Mouse (Mus musculus) intestine, embryonic 15.5 days (tissue): ENCODE data around the gene Tenm4. TPM values are rescaled to one million over a fixed set of nuclear protein-coding genes. Genes with fewer than 3 reads are reported as not detected.

ENCODE experiments used
- ATAC-seq: fragments of 200-750 bp; cut with Nextera tagmentation; 2 replicates; pipeline ENCODE4 v1.8.0; 2017; ENCODE audit warnings: moderate TSS enrichment, moderate library complexity
- H3K27ac ChIP-seq: fragments of 300-500 bp; sonication (generic); 2 replicates; pipeline ENCODE4 v1.5.1; 2015; ENCODE audit warnings: mild to moderate bottlenecking, inconsistent platforms
- H3K27me3 ChIP-seq: fragments of 300-500 bp; sonication (generic); replicated peaks from 2 replicates; pipeline ENCODE4 v1.6.1; 2015; ENCODE audit warnings: inconsistent platforms
- H3K36me3 ChIP-seq: fragments of 300-500 bp; sonication (generic); 2 replicates; pipeline ENCODE4 v1.6.1; 2015; ENCODE audit warnings: inconsistent platforms
- H3K4me1 ChIP-seq: fragments of 300-500 bp; sonication (generic); replicated peaks from 2 replicates; pipeline ENCODE4 v1.6.1; 2015; ENCODE audit warnings: inconsistent platforms
- H3K4me2 ChIP-seq: fragments of 300-500 bp; sonication (generic); replicated peaks from 2 replicates; pipeline ENCODE4 v1.6.1; 2015; ENCODE audit warnings: mild to moderate bottlenecking, inconsistent platforms
- H3K4me3 ChIP-seq: fragments of 300-500 bp; sonication (generic); replicated peaks from 2 replicates; pipeline ENCODE4 v1.5.1; 2015; ENCODE audit warnings: inconsistent platforms
- H3K9ac ChIP-seq: fragments of 300-500 bp; sonication (generic); 2 replicates; pipeline ENCODE4 v1.6.1; 2015; ENCODE audit warnings: inconsistent platforms
- H3K9me3 ChIP-seq: fragments of 300-500 bp; sonication (generic); 2 replicates; pipeline ENCODE4 v1.6.1; 2016; ENCODE audit warnings: inconsistent platforms
- WGBS: fragments of 180-500 bp; shearing (Covaris S2); methylation state at CpG from one replicate; pipeline ENCODE4 v1.1.7; 2015; 5-methylcytosine and 5-hydroxymethylcytosine counted together
- polyA plus RNA-seq: library from polyadenylated mRNA; unstranded; fragments of >200 nt; fragmentation: Nextera tagmentation; extraction: Ambion mirVana; gene quantifications from 2 replicates; pipeline ENCODE4 v1.2.1, GENCODE M21; 2015

Gene Tenm4
- polyA plus RNA-seq, 1 experiment from 2014 or later, result 22.0 TPM

DNA sequence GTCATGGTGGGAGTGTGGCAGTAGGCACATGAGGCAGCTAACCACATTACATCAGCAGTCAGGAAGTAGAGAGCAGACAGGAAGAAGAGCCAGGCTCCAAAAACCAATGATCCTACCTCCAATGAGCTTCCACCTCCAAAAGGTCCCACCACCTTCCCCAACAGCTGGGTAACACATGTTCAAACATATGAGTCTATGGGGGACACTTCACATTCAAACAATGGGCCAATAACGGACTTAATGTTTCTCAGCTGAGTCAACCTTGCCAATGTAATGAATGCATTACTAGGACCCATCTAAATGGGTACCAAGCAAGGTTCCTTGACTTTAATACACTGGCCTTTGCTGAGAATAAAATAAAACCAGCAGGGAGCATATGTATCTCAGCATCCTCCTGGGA is 635.5 kb downstream of the Tenm4 start:
- Histone ChIP-seq H3K27ac (no peak overlapping the region), H3K4me1 (no peaks in the 10 kb centered on the region), H3K4me3 (no peak overlapping the region), H3K9ac (no peak overlapping the region), H3K36me3 (no peaks in the 10 kb centered on the region), H3K4me2 (no peak overlapping the region), H3K27me3 (no peaks in the 10 kb centered on the region), H3K9me3 (no peaks in the 10 kb centered on the region)
- ATAC-seq, result no peak
- WGBS, result 91% methylated on average over 1 of the region's 1 CpGs

DNA sequence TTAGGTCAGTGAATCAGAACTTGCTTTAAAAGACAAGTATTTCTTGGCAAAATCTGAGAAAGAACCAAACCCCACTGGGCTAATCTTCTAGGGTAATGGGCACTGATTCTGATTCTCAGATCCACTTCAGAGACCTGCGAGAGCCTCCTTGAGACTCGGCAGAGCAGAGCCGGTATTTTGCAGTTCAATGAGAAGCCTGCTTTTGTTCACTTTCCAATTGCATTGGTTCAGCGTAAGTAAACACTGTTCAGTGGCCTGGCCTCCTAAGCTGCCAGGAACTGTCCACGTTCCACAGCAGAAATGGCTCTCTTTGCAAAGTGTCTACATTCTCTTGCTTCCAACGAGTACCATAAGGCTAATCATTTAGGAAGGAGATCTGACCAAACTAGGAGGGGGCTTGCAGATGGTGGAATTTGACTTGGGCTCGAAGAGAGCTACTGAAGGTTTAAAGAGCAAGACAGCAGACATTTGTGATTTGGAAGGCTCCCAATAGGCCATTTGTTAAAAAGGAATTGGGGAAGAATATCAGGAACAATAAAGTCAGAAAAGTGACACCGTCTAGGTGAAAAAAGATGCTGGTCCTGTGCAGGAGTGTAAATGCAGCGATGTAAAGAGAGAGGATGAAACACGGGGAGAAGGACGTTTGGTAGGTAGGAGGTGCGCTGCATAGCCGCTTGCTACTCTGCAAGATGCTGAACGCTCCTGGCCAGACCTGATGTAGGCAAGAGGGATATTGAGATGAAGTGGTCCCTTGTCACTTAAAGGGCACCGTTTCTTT is 636.4 kb downstream of the Tenm4 start:
- 64% methylated on average over 15 of the region's 15 CpGs for WGBS
- Histone ChIP-seq H3K4me3 (no peak overlapping the region), H3K9ac (no peak overlapping the region), H3K36me3 (no peaks in the 10 kb centered on the region), H3K9me3 (no peaks in the 10 kb centered on the region), H3K27me3 (no peaks in the 10 kb centered on the region), H3K4me2 (no peak overlapping the region), H3K4me1 (no peaks in the 10 kb centered on the region), H3K27ac (no peak overlapping the region)
- ATAC-seq, result no peak

DNA sequence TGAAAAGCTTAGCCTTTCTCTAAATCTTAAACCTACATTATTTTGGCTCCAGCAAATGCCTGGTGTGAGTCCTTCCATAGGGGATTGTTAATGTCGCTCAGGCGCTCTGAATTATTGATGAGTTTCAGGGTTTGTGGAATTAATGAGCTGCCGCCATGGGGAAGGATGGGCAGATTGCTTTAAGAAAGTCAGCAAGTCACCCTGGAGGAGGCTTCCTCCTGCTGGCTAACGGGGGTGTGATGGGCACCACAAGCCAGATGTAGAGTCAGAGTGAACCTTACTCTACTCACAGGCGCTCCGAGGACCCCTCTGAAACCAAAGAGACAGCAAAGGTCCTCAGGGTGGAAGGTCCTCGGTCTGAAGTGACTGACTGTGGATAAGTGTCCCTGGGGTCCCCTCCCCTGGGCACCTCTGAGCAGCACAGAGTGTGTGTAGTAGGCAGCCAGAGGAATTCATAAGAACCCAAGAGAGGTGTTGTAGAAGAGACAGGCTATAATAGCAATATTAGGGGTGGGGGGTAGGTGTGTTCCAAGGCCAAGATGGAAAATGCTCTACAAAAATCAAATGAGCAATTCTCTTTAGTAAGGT is 637.1 kb downstream of the Tenm4 start:
- H3K4me1 ChIP-seq, result peaks cover under 1% of the 10 kb centered on the region; the same call in 1 of the 2 replicates
- no peak for ATAC-seq
- 89% methylated on average over 7 of the region's 7 CpGs for WGBS

DNA sequence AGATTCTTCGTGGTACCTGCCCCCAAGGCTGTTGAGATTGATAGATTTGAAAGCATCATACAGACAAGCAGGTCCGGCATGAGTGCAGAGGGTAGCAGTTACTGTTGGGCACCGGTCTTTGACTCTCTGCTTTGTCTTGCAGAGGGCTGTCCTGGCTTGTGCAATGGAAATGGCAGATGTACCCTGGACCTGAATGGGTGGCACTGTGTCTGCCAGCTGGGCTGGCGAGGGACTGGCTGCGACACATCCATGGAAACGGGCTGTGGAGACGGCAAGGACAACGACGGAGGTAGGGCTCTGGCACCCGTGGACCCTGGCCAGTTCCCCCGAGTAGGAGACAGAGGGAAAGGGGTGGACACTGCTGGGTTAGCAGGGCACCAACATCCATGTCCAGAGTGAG is 640.6 kb downstream of the Tenm4 start:
- WGBS, result 91% methylated on average over 11 of the region's 11 CpGs
- Histone ChIP-seq H3K9me3 (no peaks in the 10 kb centered on the region), H3K4me1 (peaks cover 13% of the 10 kb centered on the region; the same call in 1 of the 2 replicates), H3K4me2 (no peak overlapping the region), H3K36me3 (no peaks in the 10 kb centered on the region), H3K27ac (no peak overlapping the region), H3K27me3 (no peaks in the 10 kb centered on the region), H3K4me3 (no peak overlapping the region), H3K9ac (no peak overlapping the region)
- no peak for ATAC-seq

More for the DNA sequence above, 637.1 kb downstream of the Tenm4 start:
- H3K9me3 ChIP-seq, result no peaks in the 10 kb centered on the region
- H3K27me3 ChIP-seq, result no peaks in the 10 kb centered on the region
- H3K4me3 ChIP-seq, result no peak overlapping the region
- no peak overlapping the region for H3K9ac ChIP-seq
- no peak overlapping the region for H3K27ac ChIP-seq
- H3K4me2 ChIP-seq, result no peak overlapping the region
- no peaks in the 10 kb centered on the region for H3K36me3 ChIP-seq

DNA sequence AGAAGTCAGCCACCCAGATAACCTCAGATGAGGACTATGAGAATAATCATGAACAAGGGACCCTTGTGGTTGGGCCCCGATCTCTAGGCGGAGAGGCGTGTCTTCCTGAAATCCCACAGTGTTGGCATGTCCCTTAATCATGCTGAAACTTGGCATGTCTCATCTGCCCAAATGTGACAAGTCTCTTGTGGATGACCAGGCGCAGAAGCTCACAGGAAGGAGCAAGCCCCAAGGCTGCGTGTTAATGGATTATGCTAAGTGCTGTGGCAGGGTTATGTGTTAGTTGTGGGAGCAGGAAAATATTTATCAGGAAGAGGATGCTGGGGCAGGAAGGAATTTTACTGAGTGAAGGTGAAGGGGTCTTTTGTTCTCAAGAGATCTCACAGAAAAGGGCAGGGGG is 642.0 kb downstream of the Tenm4 start:
- no peak overlapping the region for H3K4me3 ChIP-seq
- WGBS, result 56% methylated on average over 5 of the region's 5 CpGs
- H3K9me3 ChIP-seq, result no peaks in the 10 kb centered on the region
- H3K4me1 ChIP-seq, result peaks cover 19% of the 10 kb centered on the region
- ATAC-seq, result peak; percentile 46
- H3K9ac ChIP-seq, result no peak overlapping the region
- no peaks in the 10 kb centered on the region for H3K27me3 ChIP-seq
- no peak overlapping the region for H3K4me2 ChIP-seq
- peak overlapping the region; percentile 89 for H3K27ac ChIP-seq
- no peaks in the 10 kb centered on the region for H3K36me3 ChIP-seq

DNA sequence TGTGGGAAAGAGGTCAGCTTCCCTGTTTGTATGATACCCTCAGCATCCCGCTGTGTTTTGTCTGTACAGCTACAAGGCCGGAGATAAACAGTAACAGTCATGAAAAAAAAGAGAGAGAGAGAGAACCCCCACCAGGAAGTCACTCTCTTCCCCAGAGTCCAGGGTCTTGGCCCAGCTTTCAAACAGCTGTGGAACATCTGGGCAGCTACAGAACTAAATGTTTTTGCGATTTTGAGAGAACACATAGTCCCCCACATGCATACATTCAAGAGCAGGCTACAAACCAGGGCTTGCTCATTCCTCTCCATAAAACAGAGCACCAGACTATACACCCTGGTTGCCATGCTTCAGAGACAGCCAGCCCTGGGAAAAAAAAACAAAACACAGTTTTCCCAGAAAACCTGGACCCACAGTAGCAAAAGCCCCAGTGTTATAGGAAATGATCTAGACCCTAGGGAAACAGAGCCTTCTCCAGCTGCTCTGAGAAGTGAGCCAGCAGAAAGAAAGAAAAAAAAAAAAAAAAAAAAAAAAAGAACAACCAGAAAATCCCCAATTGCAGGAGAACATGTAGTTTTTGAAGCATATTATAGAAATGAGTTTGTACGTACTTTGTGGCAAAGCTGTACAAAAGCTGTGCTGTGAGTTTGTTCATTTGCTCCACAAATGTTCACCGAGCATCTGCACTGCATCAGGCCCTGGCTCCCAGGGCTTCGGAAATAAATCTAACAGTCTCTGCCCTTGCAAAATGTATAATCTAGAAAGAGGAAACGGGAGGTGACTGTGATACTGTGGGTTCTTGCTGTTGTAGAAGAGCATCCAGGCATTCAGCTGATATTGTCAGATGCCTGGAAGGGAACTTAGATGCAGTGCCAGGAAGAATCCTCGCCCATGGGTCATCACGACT is 642.7 kb downstream of the Tenm4 start:
- Histone ChIP-seq H3K27ac (peak overlapping the region; percentile 89), H3K9me3 (no peaks in the 10 kb centered on the region), H3K36me3 (no peaks in the 10 kb centered on the region), H3K27me3 (no peaks in the 10 kb centered on the region), H3K9ac (no peak overlapping the region), H3K4me2 (no peak overlapping the region), H3K4me1 (peaks cover 19% of the 10 kb centered on the region), H3K4me3 (no peak overlapping the region)
- ATAC-seq, result peak; percentile 83
- WGBS, result 39% methylated on average over 9 of the region's 9 CpGs

DNA sequence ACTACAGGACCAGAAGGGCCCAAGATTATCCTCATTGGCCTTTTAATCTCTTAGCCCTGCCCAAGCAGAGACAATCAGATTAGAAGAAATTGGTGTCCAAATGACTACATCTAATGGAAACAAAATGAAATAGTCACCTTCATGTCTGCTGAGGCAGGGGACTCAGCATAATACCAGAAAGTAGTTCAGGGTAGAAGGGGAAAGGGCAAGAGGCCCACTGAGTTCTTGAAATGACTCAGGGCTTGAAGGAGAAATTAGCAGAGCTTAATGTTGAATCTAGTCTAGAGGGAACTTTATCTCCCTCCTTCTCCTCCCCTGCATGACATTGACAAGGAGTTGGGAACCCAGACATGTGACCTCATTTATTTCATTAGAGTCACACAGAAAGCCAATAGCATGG is 643.5 kb downstream of the Tenm4 start:
- H3K36me3 ChIP-seq, result no peaks in the 10 kb centered on the region
- no peak overlapping the region for H3K4me2 ChIP-seq
- H3K27me3 ChIP-seq, result no peaks in the 10 kb centered on the region
- H3K4me3 ChIP-seq, result no peak overlapping the region
- H3K9ac ChIP-seq, result no peak overlapping the region
- H3K9me3 ChIP-seq, result no peaks in the 10 kb centered on the region
- peak overlapping the region; percentile 89 for H3K27ac ChIP-seq
- H3K4me1 ChIP-seq, result peaks cover 19% of the 10 kb centered on the region
- ATAC-seq, result no peak

DNA sequence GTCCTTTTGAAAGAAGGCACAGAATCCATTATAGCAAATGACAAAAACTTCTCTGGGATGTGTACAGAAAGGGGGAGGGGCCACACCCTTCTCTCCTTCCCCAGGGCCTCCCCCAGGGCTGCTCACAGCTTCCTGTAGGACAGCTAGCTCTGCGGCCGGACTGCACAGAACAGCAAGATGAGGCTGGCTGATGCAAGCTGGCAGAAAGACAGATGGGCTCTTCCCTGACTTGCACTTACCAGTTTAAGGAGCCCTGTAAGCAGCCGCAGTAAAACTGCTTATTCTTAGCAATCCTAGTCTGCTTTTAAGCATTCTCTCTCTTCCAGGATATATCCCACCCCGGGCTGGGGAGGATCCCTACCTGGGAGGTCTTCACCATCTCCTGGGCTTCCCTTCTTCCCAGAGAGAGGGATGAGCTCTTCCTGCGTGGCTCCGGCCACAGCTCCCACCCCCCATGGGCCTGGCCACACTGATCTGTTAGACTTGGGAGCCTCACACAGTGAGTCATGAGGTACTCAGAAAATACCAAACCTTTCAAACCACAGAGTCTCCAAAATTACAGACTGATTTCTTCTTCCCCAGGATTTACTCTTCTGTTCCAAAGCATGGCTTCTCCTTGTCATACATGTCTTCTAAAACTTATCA is 646.1 kb downstream of the Tenm4 start:
- no peaks in the 10 kb centered on the region for H3K27me3 ChIP-seq
- no peak overlapping the region for H3K4me3 ChIP-seq
- peak overlapping the region; percentile 76 for H3K27ac ChIP-seq
- H3K9ac ChIP-seq, result 0 out of 2 replicates have a peak overlapping the region, but pooled peaks have one; percentile 26
- H3K4me1 ChIP-seq, result peaks cover 19% of the 10 kb centered on the region
- H3K4me2 ChIP-seq, result no peak overlapping the region
- no peaks in the 10 kb centered on the region for H3K9me3 ChIP-seq
- no peaks in the 10 kb centered on the region for H3K36me3 ChIP-seq
- ATAC-seq, result peak; percentile 74
- WGBS, result 24% methylated on average over 6 of the region's 6 CpGs

DNA sequence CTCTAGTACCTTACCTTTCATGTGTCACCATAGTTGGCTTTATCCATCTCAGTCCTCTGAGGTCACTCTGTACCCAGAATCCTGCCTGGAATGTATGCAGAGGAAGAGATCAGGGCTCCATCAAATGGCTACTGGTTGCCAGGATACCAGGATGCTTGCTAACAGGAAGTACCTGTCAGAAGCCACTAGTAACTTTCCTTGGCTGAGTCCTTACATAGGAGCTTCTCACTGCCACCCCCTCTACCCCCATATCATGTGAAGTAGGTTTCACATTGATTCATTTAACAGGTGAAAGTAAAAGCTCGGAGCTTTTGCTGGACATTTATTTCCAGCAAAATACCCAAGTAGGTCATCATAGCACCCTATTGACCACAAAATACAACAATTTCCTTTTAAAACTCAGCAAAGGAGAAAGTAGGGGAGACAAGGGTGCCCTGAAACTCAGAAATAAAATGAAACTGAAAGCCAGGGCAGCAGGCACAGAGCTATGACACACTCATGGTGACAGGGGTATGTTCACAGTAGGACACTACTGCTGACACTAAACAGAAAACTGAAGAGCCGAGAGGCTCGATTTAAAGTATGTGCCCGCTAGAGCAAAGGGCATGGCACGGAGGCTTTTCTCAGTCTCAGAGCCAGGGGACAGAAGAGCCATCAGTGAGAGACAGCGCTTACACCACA is 647.3 kb downstream of the Tenm4 start:
- Histone ChIP-seq H3K9ac (no peak overlapping the region), H3K27ac (no peak overlapping the region), H3K27me3 (no peaks in the 10 kb centered on the region), H3K9me3 (no peaks in the 10 kb centered on the region), H3K4me3 (no peak overlapping the region), H3K4me2 (no peak overlapping the region), H3K36me3 (no peaks in the 10 kb centered on the region), H3K4me1 (peaks cover 16% of the 10 kb centered on the region)
- ATAC-seq, result no peak
- 81% methylated on average over 6 of the region's 6 CpGs for WGBS

DNA sequence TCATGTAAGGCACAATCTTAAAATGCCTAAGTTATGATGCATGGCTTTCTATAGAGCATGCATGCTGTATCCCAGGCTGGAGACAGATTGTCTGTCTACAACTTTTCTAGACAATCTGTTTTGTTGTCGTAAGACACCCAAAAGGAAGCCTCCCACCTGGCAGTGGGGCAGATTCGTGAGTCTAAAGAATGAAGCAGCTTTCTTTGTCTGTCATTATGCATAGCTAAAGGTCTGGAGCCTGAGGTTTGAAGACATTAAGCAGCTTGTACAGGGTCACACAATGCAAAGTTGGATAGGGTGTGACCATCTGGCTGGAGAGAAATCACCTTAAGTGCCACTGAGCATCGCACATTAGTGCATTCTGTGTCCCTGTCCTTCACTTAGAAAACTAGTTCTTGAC is 648.5 kb downstream of the Tenm4 start:
- Histone ChIP-seq H3K4me1 (peaks cover 10% of the 10 kb centered on the region; the same call in 1 of the 2 replicates), H3K36me3 (no peaks in the 10 kb centered on the region), H3K27ac (no peak overlapping the region), H3K4me3 (no peak overlapping the region), H3K9me3 (no peaks in the 10 kb centered on the region), H3K9ac (no peak overlapping the region), H3K4me2 (no peak overlapping the region), H3K27me3 (no peaks in the 10 kb centered on the region)
- ATAC-seq, result no peak
- WGBS, result 65% methylated on average over 3 of the region's 3 CpGs

DNA sequence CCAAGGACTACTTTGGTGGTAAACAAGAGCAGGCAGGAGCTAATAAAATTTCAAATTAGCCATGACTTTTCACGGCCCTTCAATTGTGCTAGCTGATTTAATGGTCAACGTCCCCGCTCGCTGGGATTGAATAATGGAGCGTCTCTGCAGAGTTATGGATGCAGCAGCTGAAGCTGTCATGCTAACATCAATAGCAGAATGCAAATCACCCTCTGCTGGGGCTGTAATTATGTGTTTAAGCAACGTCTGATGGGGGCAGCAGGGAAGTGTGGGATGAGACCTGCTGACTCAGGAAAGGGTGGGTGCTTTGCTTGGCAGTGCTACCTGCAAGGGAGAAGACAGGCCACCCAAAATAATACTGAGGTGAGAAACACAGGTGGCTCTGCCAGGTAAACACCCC is 649.3 kb downstream of the Tenm4 start:
- Histone ChIP-seq H3K4me3 (no peak overlapping the region), H3K9ac (no peak overlapping the region), H3K4me2 (no peak overlapping the region), H3K27me3 (no peaks in the 10 kb centered on the region), H3K9me3 (no peaks in the 10 kb centered on the region), H3K27ac (no peak overlapping the region), H3K4me1 (peaks cover 10% of the 10 kb centered on the region; the same call in 1 of the 2 replicates), H3K36me3 (no peaks in the 10 kb centered on the region)
- WGBS, result 67% methylated on average over 6 of the region's 6 CpGs
- ATAC-seq, result no peak
